ENCODE assay signal across 11 mouse cellular contexts in the genomic region with DNA sequence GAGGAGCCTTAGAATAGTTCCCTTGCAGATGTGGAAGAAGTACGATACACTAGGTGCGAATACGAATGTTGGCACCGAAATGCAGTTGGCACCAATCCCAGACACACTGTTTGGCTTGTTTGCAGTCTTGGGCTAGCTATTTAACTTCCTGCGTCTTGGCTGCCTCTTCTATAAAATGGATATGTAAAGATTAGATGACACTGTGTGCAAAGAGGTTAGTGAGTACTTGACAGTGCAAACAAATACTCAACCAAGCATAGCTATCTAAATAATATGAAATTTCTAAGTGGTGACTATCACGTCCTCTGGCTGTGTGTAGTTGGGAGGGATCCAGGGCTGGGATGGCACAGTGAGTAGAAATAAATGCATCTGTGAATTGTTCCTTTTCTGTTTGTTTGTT.
DNase-seq lines count a peak whose midpoint lies in the region; ATAC-seq and TF ChIP-seq lines count a peak whose summit lies in the region.
"Had no signal": no experiment of that assay in that cellular context is flagged by ENCODE, and none has a peak within 500 bp of the region (broad histone marks: within the 10 kb centered on the region; RNA-seq: fewer than 3 reads in every experiment).

No protein-coding gene starts in this region.

- no peaks in the 10 kb centered on the region for H3K4me1 ChIP-seq in kidney, adult 2 months (ENCODE audit: control insufficient read depth, insufficient read depth, low read length)
- no peaks in the 10 kb centered on the region for H3K4me1 ChIP-seq in kidney, embryonic 16.5 days (ENCODE audit: insufficient read depth, low read length)
- H3K4me1 ChIP-seq in thymus, adult 2 months (replicated peaks; ENCODE audit: control insufficient read depth, insufficient read depth, low read length), result no peaks in the 10 kb centered on the region
- H3K4me1 ChIP-seq: limb, embryonic 12.5 days; neural tube, embryonic 13.5 days had no signal

- no peak for TF ChIP-seq POLR2A in kidney, adult 2 months (IDR thresholded peaks at IDR 0.05; ENCODE audit: low read depth, low read length)
- TF ChIP-seq POLR2A in thymus, adult 2 months (IDR thresholded peaks at IDR 0.05; ENCODE audit: control insufficient read depth, extremely low read depth, insufficient read depth, low read length, poor library complexity), result no peak

- 34% methylated on average over 6 of the region's 6 CpGs for WGBS in kidney, adult 2 months
- 66% methylated on average over 6 of the region's 6 CpGs for WGBS in kidney, embryonic 16.5 days
- WGBS in thymus, adult 2 months, result 95% methylated on average over 6 of the region's 6 CpGs

- peak; percentile 78 for DNase-seq in kidney, adult 2 months
- DNase-seq in adrenal gland, postnatal 36 days, result peak; percentile 37 to 43
- DNase-seq in kidney, postnatal 36 days, result peak; percentile 44 to 81
- DNase-seq in right cerebral cortex, adult 2 months (ENCODE audit: low spot score in 2 of 2), result peak; percentile 37 to 55
- no peak for DNase-seq in thymus, postnatal 0 days (ENCODE audit: low spot score)
- no peak for DNase-seq in thymus, adult 2 months
- DNase-seq in thymus, postnatal 4 days, result no peak

- H3K4me3 ChIP-seq in kidney, adult 2 months (ENCODE audit: insufficient read depth, low read depth, low read length), result no peak overlapping the region
- H3K4me3 ChIP-seq in kidney, embryonic 16.5 days (ENCODE audit: low read length), result no peak overlapping the region
- no peak overlapping the region for H3K4me3 ChIP-seq in thymus, adult 2 months (ENCODE audit: control insufficient read depth, insufficient read depth, low read length)
- H3K4me3 ChIP-seq: heart, embryonic 13.5 days; limb, embryonic 12.5 days; neural tube, embryonic 13.5 days had no signal

- H3K27ac ChIP-seq in kidney, adult 2 months (ENCODE audit: insufficient read depth, low read depth, low read length), result no peak overlapping the region
- no peak overlapping the region for H3K27ac ChIP-seq in kidney, embryonic 16.5 days (ENCODE audit: low read length)
- H3K27ac ChIP-seq in thymus, adult 2 months (ENCODE audit: control insufficient read depth, insufficient read depth, low read length), result no peak overlapping the region
- H3K27ac ChIP-seq: heart, embryonic 13.5 days; limb, embryonic 12.5 days; neural tube, embryonic 13.5 days had no signal

- no peak for ATAC-seq in kidney, embryonic 16.5 days (ENCODE audit: low FRiP score, low TSS enrichment)

- no peaks in the 10 kb centered on the region for H3K9me3 ChIP-seq in kidney, embryonic 16.5 days (ENCODE audit: low read length)
- H3K9me3 ChIP-seq: heart, embryonic 13.5 days; limb, embryonic 12.5 days; neural tube, embryonic 13.5 days had no signal

- no peak overlapping the region for H3K4me2 ChIP-seq in kidney, embryonic 16.5 days (replicated peaks; ENCODE audit: low read depth, low read length)
- H3K4me2 ChIP-seq: heart, embryonic 13.5 days; limb, embryonic 12.5 days; neural tube, embryonic 13.5 days had no signal

- H3K36me3 ChIP-seq in kidney, adult 2 months (ENCODE audit: control insufficient read depth, insufficient read depth, low read length), result no peaks in the 10 kb centered on the region
- H3K36me3 ChIP-seq in kidney, embryonic 16.5 days (ENCODE audit: insufficient read depth, low read length), result no peaks in the 10 kb centered on the region
- H3K36me3 ChIP-seq in thymus, adult 2 months (ENCODE audit: control insufficient read depth, insufficient read depth, low read length), result no peaks in the 10 kb centered on the region
- H3K36me3 ChIP-seq: heart, embryonic 13.5 days; limb, embryonic 12.5 days; neural tube, embryonic 13.5 days had no signal

- no peak for TF ChIP-seq CTCF in kidney, adult 2 months (conservative IDR thresholded peaks at IDR 0.05; ENCODE audit: insufficient read depth, insufficient read length, low read depth, low read length)
- no peak for TF ChIP-seq CTCF in thymus, adult 2 months (IDR thresholded peaks at IDR 0.05; ENCODE audit: borderline replicate concordance, control insufficient read depth, extremely low read depth, insufficient read depth, low read length, poor library complexity)

- H3K9ac ChIP-seq in kidney, embryonic 16.5 days (replicated peaks; ENCODE audit: low read length), result no peak overlapping the region
- H3K9ac ChIP-seq: heart, embryonic 13.5 days; limb, embryonic 12.5 days; neural tube, embryonic 13.5 days had no signal

- H3K27me3 ChIP-seq in kidney, adult 2 months (replicated peaks; ENCODE audit: control insufficient read depth, insufficient read depth, low read length), result no peaks in the 10 kb centered on the region
- H3K27me3 ChIP-seq in kidney, embryonic 16.5 days (ENCODE audit: insufficient read depth, low read length), result no peaks in the 10 kb centered on the region
- H3K27me3 ChIP-seq in thymus, adult 2 months (ENCODE audit: control insufficient read depth, insufficient read depth, low read length), result no peaks in the 10 kb centered on the region
- H3K27me3 ChIP-seq: heart, embryonic 13.5 days; limb, embryonic 12.5 days; neural tube, embryonic 13.5 days had no signal

Comparison
In these comparisons a context has a peak if more than half of its experiments do, and no peak if none do; other contexts are left out.
1. DNase-seq: peak in kidney, adult 2 months (single experiment), adrenal gland, postnatal 36 days (2 of 2), kidney, postnatal 36 days (2 of 2) and right cerebral cortex, adult 2 months (2 of 2); none in thymus, postnatal 0 days (single experiment), thymus, adult 2 months (single experiment) and thymus, postnatal 4 days (single experiment).